Mouse (Mus musculus) liver, adult 2 months (tissue): ENCODE data around the gene Mri1.
A peak's percentile ranks its signal among the peaks of the same experiment; 100 is the strongest.

Experiments
- CTCF ChIP-seq: fragments of 200-500 bp; IDR thresholded peaks from 2 replicates; pipeline ENCODE4 v1.5.1; 2011; ENCODE audit warnings: low read depth, low read length, control low read depth
- POLR2A ChIP-seq: fragments of 200-500 bp; IDR thresholded peaks from 2 replicates; pipeline ENCODE4 v1.6.1; 2011; ENCODE audit warnings: low read length, control low read depth; ENCODE audit not compliant: insufficient read depth; ENCODE audit errors: extremely low read depth

DNA sequence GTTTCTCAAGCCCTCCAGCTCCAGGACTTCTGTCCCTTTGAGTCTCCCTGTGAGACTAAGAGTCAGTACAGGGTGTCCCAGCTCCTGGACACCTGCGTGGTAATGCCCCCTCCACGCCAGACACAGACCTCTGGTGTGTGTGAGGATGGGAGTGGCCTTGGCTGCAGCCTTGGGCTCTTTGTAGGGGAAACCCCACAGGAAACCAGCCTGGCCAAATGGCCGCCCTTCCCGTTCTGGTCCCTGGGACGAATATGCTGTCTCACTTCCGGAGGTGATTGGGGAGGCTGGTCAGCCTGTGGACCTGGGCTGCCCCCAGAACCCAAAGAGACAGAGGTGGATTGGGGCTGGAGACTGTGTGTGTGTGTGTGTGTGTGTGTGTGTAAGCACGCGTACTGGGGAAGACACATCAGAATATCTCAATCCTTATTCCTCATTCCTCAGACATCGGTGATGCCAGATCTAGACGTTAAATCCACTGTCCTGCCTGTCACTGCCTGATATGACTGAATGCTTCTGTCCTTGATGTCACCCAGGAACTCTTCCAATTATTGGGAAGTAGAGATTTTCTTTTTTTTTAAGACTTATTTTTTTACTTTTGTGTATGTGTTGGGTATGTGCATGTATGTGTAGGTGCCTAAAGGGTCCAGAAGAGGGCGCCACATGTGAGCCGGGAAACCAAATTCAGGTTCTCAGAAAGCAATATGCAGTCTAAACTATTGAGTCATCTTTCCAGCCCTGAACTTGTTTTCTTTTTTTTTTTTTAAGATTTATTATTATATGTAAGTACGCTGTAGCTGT lies 53.0 kb downstream of the Mri1 start:
- TF ChIP-seq CTCF, result peak; percentile 22; the same call in 1 of the 2 replicates
- TF ChIP-seq POLR2A, result no peak
